Mouse (Mus musculus) olfactory bulb, adult 2 months (tissue): ENCODE data around the gene Gpr84.

Experiments
- CTCF ChIP-seq: fragments of 200-500 bp; IDR thresholded peaks from 2 replicates; pipeline ENCODE4 v1.5.1; 2012; ENCODE audit warnings: low read depth, mild to moderate bottlenecking, low read length, moderate library complexity; ENCODE audit not compliant: insufficient read depth
- POLR2A ChIP-seq: fragments of 200-500 bp; IDR thresholded peaks from 2 replicates; pipeline ENCODE4 v1.6.1; 2012; ENCODE audit warnings: mild to moderate bottlenecking, low read depth, low read length, moderate library complexity; ENCODE audit not compliant: insufficient read depth

GRCm38 (mm10) chr15:103359122-103359510 is 48.7 kb upstream of the Gpr84 start:
- TF ChIP-seq CTCF, result no peak
- TF ChIP-seq POLR2A, result no peak
